Mouse (Mus musculus): ENCODE measurements around the gene Plcxd2. TPM values are rescaled to one million over a fixed set of nuclear protein-coding genes. Genes with fewer than 3 reads are reported as not detected.

Gene Plcxd2
- polyA plus RNA-seq, 1 experiment from 2014 or later = 1.1 TPM

DNA sequence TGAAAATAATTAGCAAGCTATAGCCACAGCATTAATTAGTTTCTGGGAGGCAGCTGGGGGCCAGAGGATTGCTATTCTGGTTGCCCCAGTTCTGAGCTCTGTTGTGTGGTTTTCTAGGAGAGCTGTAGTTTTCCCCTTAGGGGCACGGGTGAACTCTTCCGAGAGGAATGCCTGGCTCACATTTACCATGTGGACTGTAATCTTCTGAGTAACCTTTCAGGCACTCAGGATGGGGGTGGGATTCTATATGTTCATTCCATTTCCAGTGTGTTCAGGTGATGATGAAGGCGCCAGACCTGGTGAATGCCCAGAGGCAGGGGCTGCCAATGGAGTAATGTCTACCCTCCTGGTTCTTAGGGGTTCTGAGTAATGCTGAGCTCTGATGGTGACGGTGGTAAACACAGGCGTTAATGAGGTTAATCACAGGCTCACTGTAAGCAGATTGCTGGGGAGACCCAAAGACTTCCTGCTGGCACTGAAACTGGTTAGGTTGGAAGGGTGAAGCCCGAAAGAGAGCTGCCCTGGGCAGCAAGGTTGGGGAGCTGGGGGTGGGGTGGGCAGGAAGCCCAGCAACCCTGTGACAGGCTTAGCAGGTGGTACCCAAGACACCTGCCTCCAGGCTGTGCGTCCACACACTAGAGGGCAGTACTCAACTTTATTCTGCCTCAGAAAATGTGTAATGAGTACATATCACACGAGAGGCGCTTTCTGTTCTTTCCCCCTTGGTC, 35.9 kb downstream of the Plcxd2 start:
- Histone ChIP-seq H3K27ac (no peak overlapping the region), H3K27me3 (ENCODE audit: low read depth, poor library complexity, severe bottlenecking) (no peaks in the 10 kb centered on the region), H3K4me3 (no peak overlapping the region), H3K36me3 (no peaks in the 10 kb centered on the region), H3K9me3 (replicated peaks) (no peaks in the 10 kb centered on the region), H3K4me1 (no peaks in the 10 kb centered on the region)
- no peak for DNase-seq (ENCODE audit: low spot score)
- WGBS = 62% methylated on average over 9 of the region's 9 CpGs

GRCm38 (mm10) chr16:45970187-45970586, 39.8 kb downstream of the Plcxd2 start:
- 92% methylated on average over 2 of the region's 2 CpGs for WGBS
- H3K4me3 ChIP-seq = no peak overlapping the region
- no peaks in the 10 kb centered on the region for H3K27me3 ChIP-seq (ENCODE audit: low read depth, poor library complexity, severe bottlenecking)
- H3K4me1 ChIP-seq = no peaks in the 10 kb centered on the region
- no peaks in the 10 kb centered on the region for H3K9me3 ChIP-seq (replicated peaks)
- no peaks in the 10 kb centered on the region for H3K36me3 ChIP-seq
- no peak overlapping the region for H3K27ac ChIP-seq
- no peak for DNase-seq (ENCODE audit: low spot score)

- 87% methylated on average over 5 of the region's 5 CpGs for WGBS
- Histone ChIP-seq H3K36me3 (no peaks in the 10 kb centered on the region), H3K4me3 (no peak overlapping the region), H3K27ac (no peak overlapping the region), H3K4me1 (no peaks in the 10 kb centered on the region), H3K27me3 (ENCODE audit: low read depth, poor library complexity, severe bottlenecking) (no peaks in the 10 kb centered on the region), H3K9me3 (replicated peaks) (no peaks in the 10 kb centered on the region)
- DNase-seq (ENCODE audit: low spot score) = no peak
These were observed 41.3 kb downstream of the Plcxd2 start for GRCm38 (mm10) chr16:45968716-45969115.

GRCm38 (mm10) chr16:45967471-45967870, 42.5 kb downstream of the Plcxd2 start:
- WGBS = 17% methylated on average over 7 of the region's 7 CpGs

GRCm38 (mm10) chr16:45966604-45967003, 43.4 kb downstream of the Plcxd2 start:
- no peaks in the 10 kb centered on the region for H3K9me3 ChIP-seq (replicated peaks)
- no peaks in the 10 kb centered on the region for H3K4me1 ChIP-seq
- no peak overlapping the region for H3K27ac ChIP-seq
- H3K4me3 ChIP-seq = no peak overlapping the region
- DNase-seq (ENCODE audit: low spot score) = no peak
- 84% methylated on average over 5 of the region's 5 CpGs for WGBS
- H3K36me3 ChIP-seq = no peaks in the 10 kb centered on the region
- no peaks in the 10 kb centered on the region for H3K27me3 ChIP-seq (ENCODE audit: low read depth, poor library complexity, severe bottlenecking)

More at GRCm38 (mm10) chr16:45967471-45967870, 42.5 kb downstream of the Plcxd2 start:
- H3K36me3 ChIP-seq = no peaks in the 10 kb centered on the region
- no peak overlapping the region for H3K27ac ChIP-seq
- peak; percentile 90 for DNase-seq (ENCODE audit: low spot score)
- H3K4me1 ChIP-seq = no peaks in the 10 kb centered on the region
- no peak overlapping the region for H3K4me3 ChIP-seq
- no peaks in the 10 kb centered on the region for H3K9me3 ChIP-seq (replicated peaks)
- no peaks in the 10 kb centered on the region for H3K27me3 ChIP-seq (ENCODE audit: low read depth, poor library complexity, severe bottlenecking)

- Histone ChIP-seq H3K4me1 (no peaks in the 10 kb centered on the region), H3K9me3 (replicated peaks) (no peaks in the 10 kb centered on the region), H3K4me3 (no peak overlapping the region), H3K27ac (no peak overlapping the region), H3K36me3 (no peaks in the 10 kb centered on the region), H3K27me3 (ENCODE audit: low read depth, poor library complexity, severe bottlenecking) (no peaks in the 10 kb centered on the region)
- DNase-seq (ENCODE audit: low spot score) = no peak
- WGBS = 93% methylated on average over 6 of the region's 6 CpGs
These were observed 45.2 kb downstream of the Plcxd2 start for GRCm38 (mm10) chr16:45964777-45965176.

- Histone ChIP-seq H3K27me3 (ENCODE audit: low read depth, poor library complexity, severe bottlenecking) (no peaks in the 10 kb centered on the region), H3K27ac (no peak overlapping the region), H3K9me3 (replicated peaks) (no peaks in the 10 kb centered on the region), H3K4me3 (no peak overlapping the region), H3K4me1 (no peaks in the 10 kb centered on the region), H3K36me3 (no peaks in the 10 kb centered on the region)
- 91% methylated on average over 8 of the region's 8 CpGs for WGBS
- no peak for DNase-seq (ENCODE audit: low spot score)
These were observed 46.2 kb downstream of the Plcxd2 start for GRCm38 (mm10) chr16:45963837-45964236.

DNA sequence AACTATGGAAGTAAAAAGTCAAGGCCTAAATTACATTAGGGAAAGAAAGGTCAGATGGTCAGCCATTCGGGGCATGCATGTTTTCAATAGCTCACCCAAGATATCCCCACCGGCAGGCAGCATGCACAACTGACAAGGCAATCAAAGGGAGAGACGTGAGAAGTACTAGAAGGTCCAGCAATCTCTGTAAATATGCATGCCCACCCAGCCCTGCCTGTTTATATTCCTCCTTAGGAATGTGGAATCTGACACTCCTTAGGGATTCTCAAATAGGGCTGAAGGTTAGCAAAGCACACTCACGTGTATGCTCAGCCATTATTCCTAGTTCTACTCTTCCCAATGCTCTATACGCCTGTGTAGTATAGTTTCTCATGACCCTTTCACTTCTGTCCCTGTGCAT, 46.9 kb downstream of the Plcxd2 start:
- WGBS = 63% methylated on average over 5 of the region's 5 CpGs
- Histone ChIP-seq H3K27ac (no peak overlapping the region), H3K36me3 (no peaks in the 10 kb centered on the region), H3K4me1 (no peaks in the 10 kb centered on the region), H3K4me3 (no peak overlapping the region), H3K27me3 (ENCODE audit: low read depth, poor library complexity, severe bottlenecking) (no peaks in the 10 kb centered on the region), H3K9me3 (replicated peaks) (no peaks in the 10 kb centered on the region)
- no peak for DNase-seq (ENCODE audit: low spot score)

DNA sequence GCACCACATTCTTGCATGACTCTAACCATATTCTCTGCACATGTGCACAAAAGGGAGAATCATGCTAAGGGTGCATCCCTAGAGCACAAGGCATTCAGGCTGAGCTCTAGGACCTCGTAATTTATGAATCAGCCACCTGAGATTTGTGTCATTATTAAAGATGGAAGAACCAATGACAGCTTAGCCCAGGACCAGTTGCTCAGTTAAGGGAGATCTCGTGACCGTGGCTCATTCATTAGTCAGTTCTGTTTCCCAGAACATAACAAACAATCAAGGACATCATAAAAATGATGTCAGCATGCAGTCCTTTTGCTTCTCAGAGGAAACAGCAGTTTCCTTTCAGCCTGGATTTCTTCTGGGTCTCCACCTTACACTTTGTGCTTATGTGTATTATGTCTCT, 49.0 kb downstream of the Plcxd2 start:
- Histone ChIP-seq H3K27me3 (ENCODE audit: low read depth, poor library complexity, severe bottlenecking) (no peaks in the 10 kb centered on the region), H3K4me1 (no peaks in the 10 kb centered on the region), H3K4me3 (no peak overlapping the region), H3K9me3 (replicated peaks) (no peaks in the 10 kb centered on the region), H3K27ac (no peak overlapping the region), H3K36me3 (no peaks in the 10 kb centered on the region)
- DNase-seq (ENCODE audit: low spot score) = no peak
- WGBS = 83% methylated on average over 3 of the region's 3 CpGs

DNA sequence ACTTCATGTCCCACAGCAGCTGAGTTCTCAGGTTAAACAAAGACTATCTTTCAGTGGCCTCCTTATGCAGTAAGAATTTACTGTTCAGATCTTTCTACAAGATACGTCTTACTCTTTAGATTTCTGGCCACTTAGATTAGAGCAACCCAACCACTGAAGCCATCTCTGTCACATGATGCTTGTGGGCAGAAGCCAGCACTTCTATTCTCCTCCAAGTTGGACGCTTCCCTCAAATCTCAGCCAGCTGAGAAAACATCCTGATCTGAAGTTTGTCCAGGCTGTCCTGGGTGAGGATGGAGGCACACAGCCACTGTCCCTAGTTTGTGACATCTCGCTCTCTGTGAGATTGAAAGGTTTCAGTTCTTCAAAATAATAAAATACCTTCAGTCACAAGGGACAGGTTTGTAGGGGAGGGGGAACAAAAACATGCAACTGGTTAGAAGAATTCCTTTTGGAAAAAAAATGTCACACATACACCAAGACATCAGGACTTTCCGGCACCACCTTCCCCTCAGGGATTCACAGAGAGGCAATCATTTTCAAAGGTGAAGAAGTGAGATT, 53.5 kb downstream of the Plcxd2 start:
- H3K27ac ChIP-seq = no peak overlapping the region
- 83% methylated on average over 4 of the region's 4 CpGs for WGBS

GRCm38 (mm10) chr16:45953394-45953793, 56.6 kb downstream of the Plcxd2 start, which contains the start of gene Phldb2:
TSS of gene Phldb2 (minus strand) at chr16:45953598.
- no peak within 1 kb of the TSS for H3K4me3 ChIP-seq
- H3K27ac ChIP-seq = 0 out of 2 replicates have a peak within 1 kb of the TSS, but pooled peaks have one; percentile 15
- H3K36me3 ChIP-seq = no peaks in the 10 kb centered on the region
- H3K4me1 ChIP-seq = peaks cover 13% of the 10 kb centered on the region
- H3K27me3 ChIP-seq (ENCODE audit: low read depth, poor library complexity, severe bottlenecking) = no peaks in the 10 kb centered on the region
- DNase-seq (ENCODE audit: low spot score) = no peak
- no peaks in the 10 kb centered on the region for H3K9me3 ChIP-seq (replicated peaks)
- WGBS = 80% methylated on average over 4 of the region's 4 CpGs

More for the DNA sequence above, 53.5 kb downstream of the Plcxd2 start:
- H3K36me3 ChIP-seq = no peaks in the 10 kb centered on the region
- peaks cover 13% of the 10 kb centered on the region for H3K4me1 ChIP-seq
- no peak overlapping the region for H3K4me3 ChIP-seq
- no peaks in the 10 kb centered on the region for H3K27me3 ChIP-seq (ENCODE audit: low read depth, poor library complexity, severe bottlenecking)
- DNase-seq (ENCODE audit: low spot score) = no peak
- H3K9me3 ChIP-seq (replicated peaks) = no peaks in the 10 kb centered on the region

DNA sequence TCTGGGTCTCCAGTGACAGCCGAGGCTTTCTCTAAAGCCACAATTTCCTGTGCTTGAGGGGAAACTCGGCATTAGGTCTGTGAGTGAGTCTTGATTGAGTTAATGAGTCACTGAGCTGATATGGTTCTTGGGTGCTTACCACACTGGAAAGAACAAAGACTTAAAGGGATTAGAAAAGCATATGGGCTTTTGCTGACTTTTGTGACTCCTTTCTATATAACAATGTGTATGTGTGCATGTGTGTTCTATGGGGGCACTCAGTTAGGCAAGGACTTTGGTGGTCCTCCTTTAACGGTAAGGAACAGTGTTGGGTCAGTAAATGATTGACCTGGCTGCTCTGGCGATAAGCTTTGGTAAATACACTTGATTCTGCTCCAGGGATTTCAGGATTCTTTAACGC, 57.5 kb downstream of the Plcxd2 start:
- 76% methylated on average over 5 of the region's 5 CpGs for WGBS
- no peak overlapping the region for H3K27ac ChIP-seq
- DNase-seq (ENCODE audit: low spot score) = no peak
- no peaks in the 10 kb centered on the region for H3K27me3 ChIP-seq (ENCODE audit: low read depth, poor library complexity, severe bottlenecking)
- H3K9me3 ChIP-seq (replicated peaks) = no peaks in the 10 kb centered on the region
- no peak overlapping the region for H3K4me3 ChIP-seq
- no peaks in the 10 kb centered on the region for H3K36me3 ChIP-seq
- H3K4me1 ChIP-seq = peaks cover 13% of the 10 kb centered on the region

GRCm38 (mm10) chr16:45952035-45952434, 58.0 kb downstream of the Plcxd2 start:
- Histone ChIP-seq H3K4me3 (no peak overlapping the region), H3K27ac (no peak overlapping the region), H3K4me1 (peaks cover 13% of the 10 kb centered on the region), H3K27me3 (ENCODE audit: low read depth, poor library complexity, severe bottlenecking) (no peaks in the 10 kb centered on the region), H3K36me3 (no peaks in the 10 kb centered on the region), H3K9me3 (replicated peaks) (no peaks in the 10 kb centered on the region)
- WGBS = 88% methylated on average over 2 of the region's 2 CpGs
- DNase-seq (ENCODE audit: low spot score) = no peak
